Mouse (Mus musculus) kidney, embryonic 14.5 days (tissue): ENCODE data around the gene Tmem151a. TPM values are rescaled to one million over a fixed set of nuclear protein-coding genes. Genes with fewer than 3 reads are reported as not detected.

Experiments
- ATAC-seq: fragments of 200-750 bp; cut with Nextera tagmentation; 2 replicates; pipeline ENCODE4 v1.8.0; 2017; ENCODE audit warnings: moderate number of reproducible peaks, mild to moderate bottlenecking, moderate TSS enrichment, moderate library complexity; ENCODE audit not compliant: low FRiP score, low TSS enrichment
- H3K27ac ChIP-seq: fragments of 300-500 bp; sonication (generic); 2 replicates; pipeline ENCODE4 v1.5.1; 2014; ENCODE audit warnings: low read depth, mild to moderate bottlenecking, low read length, moderate library complexity, mixed read lengths
- H3K27me3 ChIP-seq: fragments of 300-500 bp; sonication (generic); 2 replicates; pipeline ENCODE4 v1.6.1; 2014; ENCODE audit warnings: mild to moderate bottlenecking, low read length; ENCODE audit not compliant: control insufficient read depth, insufficient read depth
- H3K36me3 ChIP-seq: fragments of 300-500 bp; sonication (generic); 2 replicates; pipeline ENCODE4 v1.6.1; 2014; ENCODE audit warnings: low read length, mixed read lengths; ENCODE audit not compliant: control insufficient read depth, insufficient read depth
- H3K4me1 ChIP-seq: fragments of 300-500 bp; sonication (generic); 2 replicates; pipeline ENCODE4 v1.6.1; 2014; ENCODE audit warnings: low read length, mixed read lengths; ENCODE audit not compliant: control insufficient read depth, insufficient read depth
- H3K4me2 ChIP-seq: fragments of 300-500 bp; sonication (generic); replicated peaks from 2 replicates; pipeline ENCODE4 v1.6.1; 2014; ENCODE audit warnings: low read depth, mild to moderate bottlenecking, low read length
- H3K4me3 ChIP-seq: fragments of 300-500 bp; sonication (generic); 2 replicates; pipeline ENCODE4 v1.5.1; 2014; ENCODE audit warnings: mild to moderate bottlenecking, low read length
- H3K9ac ChIP-seq: fragments of 300-500 bp; sonication (generic); 2 replicates; pipeline ENCODE4 v1.6.1; 2014; ENCODE audit warnings: low read depth, mild to moderate bottlenecking, low read length, moderate library complexity
- H3K9me3 ChIP-seq: fragments of 300-500 bp; sonication (generic); 2 replicates; pipeline ENCODE4 v1.6.1; 2016; ENCODE audit warnings: low read length; ENCODE audit not compliant: control insufficient read depth
- WGBS: fragments of 180-500 bp; shearing (Covaris S2); extraction: QIAGEN DNeasy Blood & Tissue Kit; methylation state at CpG from one replicate; pipeline ENCODE4 v1.1.7; 2014; 5-methylcytosine and 5-hydroxymethylcytosine counted together
- polyA plus RNA-seq: library from polyadenylated mRNA; unstranded; fragments of >200 nt; fragmentation: Nextera tagmentation; extraction: Ambion mirVana; gene quantifications from 2 replicates; pipeline ENCODE4 v1.2.1, GENCODE M21; 2014

The Tmem151a gene
- polyA plus RNA-seq, 1 experiment from 2014 or later, result 1.7 TPM

DNA sequence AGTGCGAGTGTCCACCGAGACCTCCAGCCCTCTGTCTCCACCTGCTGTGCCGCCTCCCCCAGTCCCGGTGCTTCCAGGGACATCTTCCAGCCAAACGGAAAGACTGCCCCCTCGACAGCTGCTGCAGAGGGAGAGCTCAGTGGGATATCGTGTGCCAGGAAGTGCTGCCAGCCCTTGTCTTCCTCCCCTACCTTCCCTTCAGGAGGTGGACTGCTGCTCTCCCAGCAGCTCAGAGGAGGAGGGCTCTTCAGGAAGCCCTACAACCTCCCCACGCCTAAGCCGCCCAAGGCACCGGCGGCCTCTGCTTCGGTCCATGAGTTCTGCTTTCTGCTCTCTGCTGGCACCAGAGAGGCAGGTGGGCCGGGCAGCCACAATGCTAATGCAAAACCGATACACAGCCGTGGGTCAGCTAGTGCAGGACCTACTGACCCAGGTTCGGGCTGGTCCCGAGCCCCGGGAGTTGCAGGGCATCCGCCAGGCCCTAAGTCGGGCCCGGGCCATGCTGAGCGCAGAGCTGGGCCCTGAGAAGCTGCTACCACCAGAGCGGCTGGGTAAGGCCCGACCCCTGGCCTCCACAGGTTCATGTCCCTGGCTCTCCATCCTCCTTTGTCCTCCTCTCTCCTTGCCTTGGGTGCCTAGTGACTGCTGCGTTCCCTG is 33.0 kb downstream of the Tmem151a start:
- H3K9ac ChIP-seq, result 0 out of 2 replicates have a peak overlapping the region, but pooled peaks have one; percentile 12
- no peak overlapping the region for H3K4me3 ChIP-seq
- no peak for ATAC-seq
- peaks cover 36% of the 10 kb centered on the region for H3K4me1 ChIP-seq
- 28% methylated on average over 25 of the region's 25 CpGs for WGBS
- H3K27me3 ChIP-seq, result peaks cover 25% of the 10 kb centered on the region
- no peak overlapping the region for H3K27ac ChIP-seq
- peak overlapping the region; percentile 15 for H3K4me2 ChIP-seq
- peaks cover 11% of the 10 kb centered on the region; the same call in 1 of the 2 replicates for H3K36me3 ChIP-seq
- no peaks in the 10 kb centered on the region for H3K9me3 ChIP-seq

GRCm38 (mm10) chr19:5051515-5051914 is 33.8 kb downstream of the Tmem151a start:
- Histone ChIP-seq H3K27me3 (peaks cover 25% of the 10 kb centered on the region), H3K36me3 (peaks cover 18% of the 10 kb centered on the region), H3K9me3 (no peaks in the 10 kb centered on the region), H3K4me3 (peak overlapping the region; percentile 29; the same call in 1 of the 2 replicates), H3K4me2 (peak overlapping the region; percentile 36), H3K4me1 (peaks cover 30% of the 10 kb centered on the region), H3K27ac (no peak overlapping the region), H3K9ac (peak overlapping the region; percentile 24; the same call in 1 of the 2 replicates)
- ATAC-seq, result no peak
- 49% methylated on average over 3 of the region's 3 CpGs for WGBS

DNA sequence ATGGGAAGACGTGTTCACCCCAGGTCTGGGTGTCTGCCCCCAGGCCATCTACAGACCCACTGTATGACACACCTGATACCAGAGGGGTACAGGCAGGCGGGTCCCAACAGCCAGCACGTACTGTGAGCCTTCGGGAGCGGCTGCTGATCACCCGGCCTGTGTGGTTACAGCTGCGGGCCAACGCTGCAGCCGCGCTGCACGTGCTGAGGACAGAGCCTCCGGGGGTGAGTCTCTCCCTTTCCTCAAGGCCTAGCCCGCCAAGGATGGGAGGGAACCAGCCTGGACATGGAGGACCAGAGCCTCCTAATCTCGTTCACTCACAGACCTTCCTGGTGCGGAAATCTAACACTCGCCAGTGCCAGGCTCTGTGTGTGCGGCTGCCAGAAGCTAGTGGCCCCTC is 34.3 kb downstream of the Tmem151a start:
- WGBS, result 13% methylated on average over 17 of the region's 17 CpGs
- Histone ChIP-seq H3K9ac (peak overlapping the region; percentile 44; the same call in 1 of the 2 replicates), H3K4me2 (peak overlapping the region; percentile 36), H3K36me3 (peaks cover 23% of the 10 kb centered on the region), H3K4me3 (peak overlapping the region; percentile 29; the same call in 1 of the 2 replicates), H3K9me3 (no peaks in the 10 kb centered on the region), H3K4me1 (peaks cover 26% of the 10 kb centered on the region), H3K27me3 (peaks cover 25% of the 10 kb centered on the region), H3K27ac (no peak overlapping the region)
- peak; percentile 13; the same call in 1 of the 2 replicates for ATAC-seq

DNA sequence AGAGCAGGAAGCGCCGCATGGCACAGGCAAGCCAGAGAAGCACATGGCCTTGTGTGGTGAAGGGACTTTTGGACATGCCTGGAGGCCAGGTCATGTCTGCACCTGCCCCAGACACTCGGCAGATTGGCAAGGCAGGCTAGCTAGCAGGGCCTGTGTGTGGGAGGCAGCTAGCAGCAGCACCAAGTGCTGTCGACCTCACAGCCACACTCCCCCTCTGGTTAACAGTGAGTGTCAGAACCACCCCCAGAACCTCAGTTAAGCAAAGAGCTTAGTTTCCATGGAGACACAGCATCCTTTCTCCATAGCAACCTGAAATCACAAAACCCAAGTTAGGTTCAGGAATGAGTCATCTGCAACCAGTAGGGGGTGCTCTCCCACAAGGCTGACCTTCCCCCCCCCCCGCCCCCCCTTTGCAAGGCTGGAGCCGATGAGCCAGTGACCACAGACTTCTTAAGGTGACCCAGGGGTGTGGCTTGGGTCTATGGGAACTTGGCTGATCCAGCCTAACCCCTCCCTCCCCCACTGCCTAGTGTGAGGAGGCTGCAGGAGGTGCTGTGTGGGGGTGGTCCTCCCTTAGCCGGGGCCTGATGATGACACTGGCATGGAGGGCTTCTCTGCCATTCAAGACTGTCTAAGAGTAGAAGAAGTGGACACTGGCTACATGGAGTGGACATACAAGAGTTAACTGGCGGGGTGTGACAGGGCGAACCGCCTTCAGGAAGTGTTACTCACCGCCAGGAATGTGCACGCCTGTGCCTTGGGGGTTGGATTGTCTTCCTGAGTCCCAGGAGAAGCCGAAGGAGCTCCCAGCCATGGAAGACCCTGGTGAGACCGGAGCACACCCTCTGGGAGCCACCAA is 35.1 kb downstream of the Tmem151a start, which contains the start of gene Rin1:
Gene Rin1, plus strand, starts transcription at position 435 of the 859 bp plus-strand sequence.
- no peaks in the 10 kb centered on the region for H3K9me3 ChIP-seq
- peaks cover 25% of the 10 kb centered on the region for H3K4me1 ChIP-seq
- no peak within 1 kb of the TSS for H3K27ac ChIP-seq
- H3K9ac ChIP-seq, result peak within 1 kb of the TSS; percentile 44; the same call in 1 of the 2 replicates
- peak within 1 kb of the TSS; percentile 29; the same call in 1 of the 2 replicates for H3K4me3 ChIP-seq
- H3K36me3 ChIP-seq, result peaks cover 23% of the 10 kb centered on the region
- ATAC-seq, result peak; percentile 38
- H3K27me3 ChIP-seq, result peaks cover 25% of the 10 kb centered on the region
- peak within 1 kb of the TSS; percentile 36 for H3K4me2 ChIP-seq
- 13% methylated on average over 14 of the region's 14 CpGs for WGBS

DNA sequence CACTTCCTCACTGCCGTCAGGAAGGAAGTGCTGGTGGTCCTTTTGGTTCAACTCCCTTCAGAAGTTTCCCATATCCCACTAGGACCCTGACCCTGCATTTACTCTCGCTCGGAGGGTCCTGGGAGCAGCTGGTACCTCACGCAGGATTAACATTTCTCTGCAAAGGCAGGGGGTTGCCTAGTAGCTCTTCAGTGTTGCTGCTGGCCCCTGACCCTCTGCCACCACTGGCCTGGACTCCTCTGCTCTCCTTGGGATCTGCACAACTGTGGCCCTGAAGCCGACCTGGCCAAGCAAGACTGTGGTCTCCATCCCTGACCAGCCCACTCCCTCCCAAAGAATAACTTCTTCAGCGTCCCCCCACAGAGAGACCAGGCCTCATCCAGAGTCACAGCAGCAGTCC is 36.0 kb downstream of the Tmem151a start:
- H3K27ac ChIP-seq, result no peak overlapping the region
- peaks cover 25% of the 10 kb centered on the region for H3K4me1 ChIP-seq
- peaks cover 23% of the 10 kb centered on the region for H3K36me3 ChIP-seq
- 85% methylated on average over 6 of the region's 6 CpGs for WGBS
- no peak overlapping the region for H3K4me2 ChIP-seq
- no peak overlapping the region for H3K4me3 ChIP-seq
- ATAC-seq, result no peak
- no peaks in the 10 kb centered on the region for H3K9me3 ChIP-seq
- H3K27me3 ChIP-seq, result peaks cover 25% of the 10 kb centered on the region
- H3K9ac ChIP-seq, result no peak overlapping the region

DNA sequence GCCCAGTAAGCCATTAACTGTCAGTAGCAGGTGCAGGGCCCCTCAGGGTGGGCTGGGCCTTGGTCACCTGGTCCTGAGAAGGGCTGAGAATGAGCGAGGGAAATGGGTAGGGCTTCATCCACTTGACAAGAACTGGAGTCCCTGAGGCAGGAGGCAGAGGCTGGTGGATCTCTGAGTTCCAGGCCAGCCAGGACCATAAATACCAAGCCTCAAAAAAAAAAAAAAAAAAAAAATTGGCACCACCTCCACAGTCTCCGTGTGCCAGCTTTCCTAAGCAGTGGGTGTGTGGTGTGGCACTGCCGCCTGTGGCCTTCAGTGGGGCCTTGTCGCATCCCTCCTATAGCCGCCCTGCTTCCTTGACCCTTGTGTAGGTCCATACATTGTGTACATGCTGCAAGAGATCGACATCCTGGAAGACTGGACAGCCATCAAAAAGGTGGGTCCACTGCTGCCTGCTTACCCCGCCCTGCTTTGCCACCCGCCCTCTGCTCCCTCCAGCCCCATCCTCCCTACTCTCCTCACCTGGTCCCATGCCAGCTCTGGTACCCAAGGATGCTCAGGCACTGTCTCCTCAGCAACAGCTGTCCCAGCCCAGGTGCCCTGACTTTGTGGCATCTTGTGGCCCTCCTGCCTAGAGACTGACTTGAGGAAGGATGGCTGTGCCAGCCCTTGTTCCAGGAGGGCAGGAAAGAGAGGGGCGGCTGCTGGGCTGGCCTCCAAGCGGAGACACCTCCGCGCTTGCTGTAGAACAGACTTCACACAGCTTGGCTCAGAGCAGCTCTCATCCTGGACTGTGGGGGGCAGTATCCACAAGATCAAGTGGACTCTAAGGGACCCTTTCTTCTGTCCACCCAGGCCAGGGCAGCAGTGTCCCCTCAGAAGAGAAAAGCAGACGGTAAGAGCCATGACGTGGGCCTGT is 36.9 kb downstream of the Tmem151a start:
- no peak overlapping the region for H3K4me3 ChIP-seq
- peaks cover 21% of the 10 kb centered on the region for H3K27me3 ChIP-seq
- H3K9me3 ChIP-seq, result no peaks in the 10 kb centered on the region
- no peak for ATAC-seq
- no peak overlapping the region for H3K9ac ChIP-seq
- H3K4me2 ChIP-seq, result no peak overlapping the region
- H3K36me3 ChIP-seq, result peaks cover 23% of the 10 kb centered on the region
- 89% methylated on average over 14 of the region's 14 CpGs for WGBS
- H3K4me1 ChIP-seq, result peaks cover 25% of the 10 kb centered on the region
- H3K27ac ChIP-seq, result no peak overlapping the region

DNA sequence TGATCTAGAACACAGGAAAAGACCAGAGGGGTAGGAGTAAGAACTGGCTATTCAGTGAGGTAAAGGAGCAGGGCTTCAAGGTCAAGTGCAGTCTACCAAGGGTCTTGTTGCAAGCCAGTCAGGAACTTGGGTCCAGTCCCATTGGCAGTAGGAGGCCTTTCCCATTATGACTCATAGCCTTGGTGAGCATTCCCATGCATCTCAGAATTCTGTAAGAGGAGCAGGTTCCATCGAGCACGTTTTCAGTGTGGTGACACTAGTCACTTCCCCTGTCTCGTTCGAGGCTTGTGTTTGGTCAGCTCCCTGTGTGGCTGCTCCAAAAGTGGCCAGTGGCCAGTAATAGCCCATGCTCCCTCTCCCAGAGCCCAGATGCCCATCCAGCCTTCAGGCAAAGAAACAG is 39.8 kb downstream of the Tmem151a start:
- Histone ChIP-seq H3K4me3 (no peak overlapping the region), H3K4me2 (no peak overlapping the region), H3K9me3 (no peaks in the 10 kb centered on the region), H3K27me3 (no peaks in the 10 kb centered on the region), H3K36me3 (peaks cover 23% of the 10 kb centered on the region), H3K4me1 (peaks cover 15% of the 10 kb centered on the region), H3K27ac (no peak overlapping the region), H3K9ac (no peak overlapping the region)
- 79% methylated on average over 4 of the region's 4 CpGs for WGBS
- no peak for ATAC-seq

GRCm38 (mm10) chr19:5041588-5041987 is 43.7 kb downstream of the Tmem151a start:
- Histone ChIP-seq H3K27me3 (no peaks in the 10 kb centered on the region), H3K36me3 (peaks cover 5% of the 10 kb centered on the region), H3K9ac (peak overlapping the region; percentile 75), H3K4me3 (peak overlapping the region; percentile 80), H3K9me3 (no peaks in the 10 kb centered on the region), H3K4me2 (peak overlapping the region; percentile 99), H3K27ac (peak overlapping the region; percentile 25; the same call in 1 of the 2 replicates), H3K4me1 (peaks cover 24% of the 10 kb centered on the region)
- peak; percentile 5; the same call in 1 of the 2 replicates for ATAC-seq
- 3% methylated on average over 16 of the region's 16 CpGs for WGBS
